Mouse (Mus musculus) left cerebral cortex, adult 18-20 months (tissue): ENCODE data around the gene Traip. TPM values are rescaled to one million over a fixed set of nuclear protein-coding genes. Genes with fewer than 3 reads are reported as not detected.
"Not testable (repeated sequence)": the region's sequence is repeated elsewhere in the genome, so short reads cannot be mapped to it uniquely, and the experiment has no call there.

Source experiments
- DNase-seq, 2 experiments: peaks; one replicate each; pipeline ENCODE4 v3.0.0; 2021 to 2022; ENCODE audit warnings: low spot score in 2 of 2, mixed read lengths in 1 of 2
- total RNA-seq, 2 experiments: library from RNA; stranded (reverse); gene quantifications; 2 replicates each; pipeline ENCODE4 v1.2.3; 2021

Gene Traip
- total RNA-seq, 2 experiments from 2014 or later: 7.5 to 9.1 TPM

- no peak for DNase-seq
These were observed 46.1 kb downstream of the Traip start, which contains the start of gene Gm20662 for GRCm38 (mm10) chr9:107996049-107996448. Gene Gm20662, plus strand, starts transcription at chr9:107996349.

- DNase-seq: peak; percentile 100
These were observed 52.2 kb downstream of the Traip start, which contains the start of gene Ip6k1 for GRCm38 (mm10) chr9:108001922-108002770. Gene Ip6k1, plus strand, starts transcription at chr9:108002501.

- DNase-seq: peak in 1 of 2 experiments; percentile 34
These were observed 53.0 kb downstream of the Traip start for GRCm38 (mm10) chr9:108002778-108003530.

- no peak for DNase-seq
These were observed 53.6 kb downstream of the Traip start for GRCm38 (mm10) chr9:108003531-108003890.

- no peak for DNase-seq
These were observed 58.1 kb downstream of the Traip start for GRCm38 (mm10) chr9:108008041-108008440.

GRCm38 (mm10) chr9:108010385-108010784 lies 60.4 kb downstream of the Traip start:
- DNase-seq: no peak

GRCm38 (mm10) chr9:108013577-108013976 lies 63.6 kb downstream of the Traip start:
- not testable (repeated sequence) for DNase-seq

- DNase-seq: peak; percentile 45 to 51
These were observed 67.2 kb downstream of the Traip start for GRCm38 (mm10) chr9:108017127-108017526.

GRCm38 (mm10) chr9:108020741-108021140 lies 70.8 kb downstream of the Traip start:
- no peak for DNase-seq

Other genes with a start within 250 kb of the Traip start
- 10 to 100 TPM; 13.1 to 13.9 TPM for gene Sema3f, start 239.7 kb upstream of the Traip start, total RNA-seq
- 100 to 1,000 TPM; 120 to 133 TPM for gene Rbm5, start 179.1 kb upstream of the Traip start, total RNA-seq
- 10 to 100 TPM; 54.0 to 57.3 TPM for gene Rbm6, start 76.9 kb upstream of the Traip start, total RNA-seq
- 10 to 100 TPM; 27.1 to 28.1 TPM for gene Mon1a, start 62.0 kb upstream of the Traip start, total RNA-seq
- 1 to 10 TPM in 1 of 2 experiments, under 1 TPM in 1; 0.89 to 1.2 TPM for gene Mst1r, start 43.3 kb upstream of the Traip start, total RNA-seq
- gene Actl11, start 21.7 kb upstream of the Traip start, total RNA-seq: not detected
- gene Camkv, start 14.5 kb upstream of the Traip start, total RNA-seq: 100 to 1,000 TPM; 322 to 377 TPM
- 1 to 10 TPM; 4.3 to 5.0 TPM for gene Uba7, start 25.4 kb downstream of the Traip start, total RNA-seq
- gene Gm20661, start 32.9 kb downstream of the Traip start, total RNA-seq: under 1 TPM in 1 of 2 experiments, not detected in 1; 0.40 TPM
- gene Inka1, start 35.7 kb downstream of the Traip start, total RNA-seq: 1 to 10 TPM; 4.0 to 4.5 TPM
- gene Cdhr4, start 42.4 kb downstream of the Traip start, total RNA-seq: 1 to 10 TPM in 1 of 2 experiments, under 1 TPM in 1; 0.68 to 2.1 TPM
- 1 to 10 TPM; 6.1 to 9.5 TPM for gene Gm20662, start 46.2 kb downstream of the Traip start, total RNA-seq
- gene Ip6k1, start 52.4 kb downstream of the Traip start, total RNA-seq: 100 to 1,000 TPM; 199 to 224 TPM
- gene Gmppb, start 99.1 kb downstream of the Traip start, total RNA-seq: 10 to 100 TPM; 18.1 to 20.2 TPM
- 1 to 10 TPM; 1.2 to 1.7 TPM for gene Amigo3, start 103.0 kb downstream of the Traip start, total RNA-seq
- not detected for gene Mst1, start 130.3 kb downstream of the Traip start, total RNA-seq
- gene Rnf123, start 133.2 kb downstream of the Traip start, total RNA-seq: 10 to 100 TPM; 83.8 to 86.7 TPM
- gene Apeh, start 144.5 kb downstream of the Traip start, total RNA-seq: 10 to 100 TPM; 29.2 to 32.2 TPM
- 100 to 1,000 TPM; 243 to 246 TPM for gene Bsn, start 240.2 kb downstream of the Traip start, total RNA-seq